Mouse (Mus musculus) C2C12 (cell line): ENCODE measurements around the gene Wdr90.

Source experiments
- CEBPB ChIP-seq: IDR thresholded peaks from one replicate; pipeline ENCODE4 v1.6.1; 2011; ENCODE audit warnings: low read depth, mild to moderate bottlenecking, control low read depth, moderate library complexity
- CTCF ChIP-seq: IDR thresholded peaks from one replicate; pipeline ENCODE4 v1.5.1; 2011; ENCODE audit not compliant: control insufficient read depth, insufficient read depth, insufficient read length
- FOSL1 ChIP-seq: IDR thresholded peaks from one replicate; pipeline ENCODE4 v1.8.0; 2011; ENCODE audit warnings: mild to moderate bottlenecking, low read length; ENCODE audit not compliant: poor library complexity, insufficient read depth, severe bottlenecking
- MAX ChIP-seq: IDR thresholded peaks from one replicate; pipeline ENCODE4 v1.6.1; 2011; ENCODE audit warnings: mild to moderate bottlenecking, control low read depth
- MYOD1 ChIP-seq: IDR thresholded peaks from one replicate; pipeline ENCODE4 v1.6.1; 2011; ENCODE audit warnings: low read depth; ENCODE audit not compliant: control insufficient read depth, insufficient read length
- MYOG ChIP-seq: IDR thresholded peaks from one replicate; pipeline ENCODE4 v1.6.1; 2011; ENCODE audit not compliant: control insufficient read depth, insufficient read length; ENCODE audit errors: extremely low read depth
- USF1 ChIP-seq: IDR thresholded peaks from one replicate; pipeline ENCODE4 v1.6.1; 2011; ENCODE audit warnings: low read depth, mild to moderate bottlenecking, control low read depth, moderate library complexity

GRCm38 (mm10) chr17:25818851-25819780 lies 42.2 kb downstream of the Wdr90 start:
- TF ChIP-seq MYOG (no peak), CTCF (no peak), FOSL1 (no peak), MAX (no peak), MYOD1 (no peak), CEBPB (no peak), USF1 (no peak)
